Mouse (Mus musculus): ENCODE results near the gene Fam102b.

The Fam102b gene

GRCm38 (mm10) chr3:109010489-109011260 is 16.7 kb downstream of the Fam102b start:
- no peak for DNase-seq (ENCODE audit: low spot score in 2 of 2)

- DNase-seq (ENCODE audit: low spot score in 2 of 2), result no peak
Measured at GRCm38 (mm10) chr3:109008180-109008579, 19.2 kb downstream of the Fam102b start.

- DNase-seq (ENCODE audit: low spot score in 2 of 2), result no peak
Measured at GRCm38 (mm10) chr3:109005777-109006176, 21.6 kb downstream of the Fam102b start.

GRCm38 (mm10) chr3:108999173-108999572 is 28.2 kb downstream of the Fam102b start:
- DNase-seq (ENCODE audit: low spot score in 2 of 2), result no peak

GRCm38 (mm10) chr3:108997762-108998161 is 29.6 kb downstream of the Fam102b start:
- DNase-seq (ENCODE audit: low spot score in 2 of 2), result no peak

- no peak for DNase-seq (ENCODE audit: low spot score in 2 of 2)
Measured at GRCm38 (mm10) chr3:108997284-108997683, 30.1 kb downstream of the Fam102b start.

GRCm38 (mm10) chr3:108995379-108995778 is 32.0 kb downstream of the Fam102b start:
- DNase-seq (ENCODE audit: low spot score in 2 of 2), result no peak

- no peak for DNase-seq (ENCODE audit: low spot score in 2 of 2)
Measured at GRCm38 (mm10) chr3:108994477-108994876, 32.9 kb downstream of the Fam102b start.

- no peak for DNase-seq (ENCODE audit: low spot score in 2 of 2)
Measured at GRCm38 (mm10) chr3:108989971-108990548, 37.3 kb downstream of the Fam102b start.

GRCm38 (mm10) chr3:108987009-108987659 is 40.3 kb downstream of the Fam102b start:
- no peak for DNase-seq (ENCODE audit: low spot score in 2 of 2)

GRCm38 (mm10) chr3:108986534-108986933 is 40.9 kb downstream of the Fam102b start:
- DNase-seq (ENCODE audit: low spot score in 2 of 2), result no peak

GRCm38 (mm10) chr3:108983989-108984388 is 43.4 kb downstream of the Fam102b start:
- DNase-seq (ENCODE audit: low spot score in 2 of 2), result no peak

- no peak for DNase-seq (ENCODE audit: low spot score in 2 of 2)
Measured at GRCm38 (mm10) chr3:108981946-108982345, 45.5 kb downstream of the Fam102b start.

- no peak for DNase-seq (ENCODE audit: low spot score in 2 of 2)
Measured at GRCm38 (mm10) chr3:108977340-108978030, 49.9 kb downstream of the Fam102b start.

GRCm38 (mm10) chr3:108974920-108975485 is 52.4 kb downstream of the Fam102b start:
- no peak for DNase-seq (ENCODE audit: low spot score in 2 of 2)

- DNase-seq (ENCODE audit: low spot score in 2 of 2), result no peak
Measured at GRCm38 (mm10) chr3:108973980-108974660, 53.3 kb downstream of the Fam102b start.

- no peak for DNase-seq (ENCODE audit: low spot score in 2 of 2)
Measured at GRCm38 (mm10) chr3:108966051-108966450, 61.4 kb downstream of the Fam102b start.

GRCm38 (mm10) chr3:108964361-108965044 is 62.9 kb downstream of the Fam102b start:
- no peak for DNase-seq (ENCODE audit: low spot score in 2 of 2)

- no peak for DNase-seq (ENCODE audit: low spot score in 2 of 2)
Measured at GRCm38 (mm10) chr3:108963776-108964175, 63.6 kb downstream of the Fam102b start.

- DNase-seq (ENCODE audit: low spot score in 2 of 2), result no peak
Measured at GRCm38 (mm10) chr3:108963278-108963677, 64.1 kb downstream of the Fam102b start.

- no peak for DNase-seq (ENCODE audit: low spot score in 2 of 2)
Measured at GRCm38 (mm10) chr3:108961655-108962054, 65.8 kb downstream of the Fam102b start.

Measured in spleen, postnatal 14 days (tissue).